Mouse (Mus musculus) midbrain, embryonic 11.5 days (tissue): ENCODE results near the gene Fam102a. TPM values are rescaled to one million over a fixed set of nuclear protein-coding genes. Genes with fewer than 3 reads are reported as not detected.
A peak's percentile ranks its signal among the peaks of the same experiment; 100 is the strongest.
"Not testable (repeated sequence)": the region's sequence is repeated elsewhere in the genome, so short reads cannot be mapped to it uniquely, and the experiment has no call there.

Source experiments
- ATAC-seq: fragments of 200-750 bp; cut with Nextera tagmentation; 2 replicates; pipeline ENCODE4 v1.8.0; 2017; ENCODE audit warnings: moderate TSS enrichment, moderate library complexity; ENCODE audit not compliant: low FRiP score
- DNase-seq: peaks from one replicate; pipeline ENCODE4 v3.0.0; 2015; ENCODE audit warnings: low spot score; ENCODE audit errors: missing footprints
- H3K27ac ChIP-seq: fragments of 300-500 bp; sonication (generic); 2 replicates; pipeline ENCODE4 v1.5.1; 2014; ENCODE audit warnings: low read depth, low read length
- H3K27me3 ChIP-seq: fragments of 300-500 bp; sonication (generic); 2 replicates; pipeline ENCODE4 v1.6.1; 2014; ENCODE audit warnings: mild to moderate bottlenecking, low read length, moderate library complexity, mixed read lengths; ENCODE audit not compliant: control insufficient read depth, insufficient read depth
- H3K36me3 ChIP-seq: fragments of 300-500 bp; sonication (generic); 2 replicates; pipeline ENCODE4 v1.6.1; 2014; ENCODE audit warnings: mild to moderate bottlenecking, low read length, moderate library complexity, mixed read lengths; ENCODE audit not compliant: control insufficient read depth, insufficient read depth
- H3K4me1 ChIP-seq: fragments of 300-500 bp; sonication (generic); 2 replicates; pipeline ENCODE4 v1.6.1; 2014; ENCODE audit warnings: low read length; ENCODE audit not compliant: control insufficient read depth, insufficient read depth
- H3K4me2 ChIP-seq: fragments of 300-500 bp; sonication (generic); 2 replicates; pipeline ENCODE4 v1.6.1; 2014; ENCODE audit warnings: mild to moderate bottlenecking, moderate library complexity
- H3K4me3 ChIP-seq: fragments of 300-500 bp; sonication (generic); 2 replicates; pipeline ENCODE4 v1.5.1; 2014; ENCODE audit warnings: low read depth, low read length
- H3K9ac ChIP-seq: fragments of 300-500 bp; sonication (generic); 2 replicates; pipeline ENCODE4 v1.6.1; 2014; ENCODE audit warnings: low read length
- H3K9me3 ChIP-seq: fragments of 300-500 bp; sonication (generic); 2 replicates; pipeline ENCODE4 v1.6.1; 2016; ENCODE audit warnings: low read length; ENCODE audit not compliant: control insufficient read depth
- WGBS: fragments of 180-500 bp; shearing (Covaris S2); extraction: QIAGEN DNeasy Blood & Tissue Kit; methylation state at CpG from one replicate; pipeline ENCODE4 v1.1.7; 2014; 5-methylcytosine and 5-hydroxymethylcytosine counted together
- polyA plus RNA-seq: library from polyadenylated mRNA; unstranded; fragments of >200 nt; fragmentation: Nextera tagmentation; extraction: Ambion mirVana; gene quantifications from 2 replicates; pipeline ENCODE4 v1.2.1, GENCODE M21; 2014

Gene Fam102a
- polyA plus RNA-seq: 6.3 and 6.8 TPM in 2 replicates

DNA sequence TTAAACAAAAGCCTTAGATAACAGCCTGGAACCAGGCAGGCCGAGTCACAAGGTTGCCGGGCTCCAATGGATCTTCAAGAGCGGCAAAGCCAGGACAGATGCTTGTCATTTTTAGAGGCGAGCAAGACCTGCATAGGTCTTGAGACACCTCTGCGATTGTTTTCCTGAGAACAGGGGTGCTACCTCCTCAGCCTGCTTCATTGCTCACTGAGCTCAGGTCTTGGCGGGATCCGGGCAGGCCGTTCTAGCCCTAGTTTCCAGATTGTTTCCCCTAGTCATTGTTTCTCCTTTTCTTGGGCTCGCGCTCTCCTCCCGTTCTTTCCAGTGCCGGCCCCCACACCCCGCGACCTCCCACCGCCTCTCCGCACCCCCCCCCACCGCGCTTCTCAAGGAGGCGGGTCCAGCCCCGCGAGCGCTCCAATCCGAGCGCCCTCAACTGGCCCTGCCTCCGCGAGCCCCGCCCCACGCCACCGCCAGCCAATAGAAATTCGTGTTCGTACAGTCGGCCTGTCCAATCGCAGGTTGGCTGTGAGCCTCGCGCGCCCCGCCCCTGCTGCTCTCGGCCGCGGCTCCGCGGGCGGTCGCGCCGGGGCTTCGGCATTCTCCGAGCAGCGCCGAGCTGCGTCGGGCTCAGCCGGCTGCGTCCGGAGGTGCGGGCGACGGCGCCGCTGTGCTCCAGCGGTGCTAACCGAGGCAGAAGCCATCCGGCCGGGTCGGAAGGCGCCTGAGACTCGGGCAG lies at the start of gene Fam102a:
Gene Fam102a, plus strand, starts transcription at position 600 of the 739 bp plus-strand sequence.
- H3K36me3 ChIP-seq: no peaks in the 10 kb centered on the region
- H3K4me2 ChIP-seq: peak within 1 kb of the TSS; percentile 79
- peak; percentile 97 for ATAC-seq
- H3K9ac ChIP-seq: peak within 1 kb of the TSS; percentile 91
- peak within 1 kb of the TSS; percentile 80 for H3K4me3 ChIP-seq
- peak; percentile 99 for DNase-seq
- H3K27ac ChIP-seq: peak within 1 kb of the TSS; percentile 91
- H3K4me1 ChIP-seq: peaks cover 51% of the 10 kb centered on the region
- H3K27me3 ChIP-seq: no peaks in the 10 kb centered on the region
- WGBS: 1% methylated on average over 67 of the region's 67 CpGs
- H3K9me3 ChIP-seq: no peaks in the 10 kb centered on the region

DNA sequence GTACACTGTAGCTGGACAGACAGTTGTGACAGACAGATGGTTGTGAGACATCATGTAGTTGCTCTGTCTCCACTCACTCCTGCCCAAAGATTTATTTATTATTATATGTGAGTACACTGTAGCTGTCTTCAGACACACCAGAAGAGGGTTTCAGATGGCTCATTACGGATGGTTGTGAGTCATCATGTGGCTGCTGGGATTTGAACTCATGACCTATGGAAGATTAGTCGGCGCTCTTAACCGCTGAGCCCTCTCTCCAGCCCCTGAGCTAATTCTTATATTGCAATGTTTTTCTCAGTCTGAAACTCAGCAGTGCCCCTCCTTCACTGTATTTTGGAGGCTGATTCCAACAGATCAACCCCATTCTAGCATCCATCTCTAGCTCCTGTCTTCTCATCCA lies 49.4 kb upstream of the Fam102a start:
- Histone ChIP-seq H3K9ac (no peak overlapping the region), H3K36me3 (no peaks in the 10 kb centered on the region), H3K4me1 (no peaks in the 10 kb centered on the region), H3K4me2 (no peak overlapping the region), H3K27ac (no peak overlapping the region), H3K9me3 (no peaks in the 10 kb centered on the region), H3K4me3 (no peak overlapping the region), H3K27me3 (no peaks in the 10 kb centered on the region)
- 93% methylated on average over 4 of the region's 4 CpGs for whole genome bisulfite sequencing
- ATAC-seq (no peak), DNase-seq (no peak)

DNA sequence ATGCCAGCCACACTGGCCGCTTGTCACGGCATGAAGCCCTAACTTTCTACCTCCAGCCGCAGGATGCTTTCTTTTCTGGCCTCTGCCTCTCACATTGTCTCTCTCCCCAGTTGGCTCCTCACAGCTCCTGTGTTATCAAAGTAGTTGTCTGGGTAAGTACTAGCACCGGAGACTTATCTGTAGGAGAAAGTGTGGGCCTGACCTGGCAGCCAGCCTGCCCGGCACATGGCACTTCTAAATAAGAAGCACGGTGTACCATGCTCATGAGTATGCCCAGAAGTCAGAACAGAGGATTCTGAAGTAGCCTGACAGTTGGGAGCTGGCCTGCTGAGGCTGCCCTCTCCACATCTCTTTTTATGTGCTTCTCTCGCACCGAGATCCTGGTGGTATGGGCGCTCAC lies 49.0 kb upstream of the Fam102a start:
- WGBS: 92% methylated on average over 9 of the region's 9 CpGs

DNA sequence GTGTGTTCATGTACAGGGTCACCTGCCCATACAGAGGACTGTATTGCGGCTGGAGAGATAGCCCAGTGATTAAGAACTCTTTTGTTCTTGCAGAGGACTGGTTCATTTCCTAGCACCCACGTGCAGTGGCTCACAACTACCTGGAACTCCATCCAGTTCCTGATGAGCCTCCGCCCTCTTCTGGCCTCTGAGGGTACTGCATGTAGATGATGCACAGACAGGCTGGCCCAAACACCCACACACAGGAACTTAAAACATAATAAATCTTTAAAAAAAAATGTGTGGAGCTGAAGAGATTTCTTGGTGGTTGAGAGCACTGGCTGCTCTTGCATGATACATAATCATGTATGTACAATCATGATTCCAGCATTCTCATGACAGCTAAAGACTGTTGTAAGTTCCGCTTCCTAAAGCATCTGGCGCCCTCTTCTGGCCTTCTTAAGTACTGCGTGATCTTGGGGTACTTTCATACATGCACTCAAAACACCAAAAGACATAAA lies 48.0 kb upstream of the Fam102a start:
- Histone ChIP-seq H3K27me3 (no peaks in the 10 kb centered on the region), H3K27ac (no peak overlapping the region), H3K36me3 (no peaks in the 10 kb centered on the region), H3K9ac (no peak overlapping the region), H3K4me3 (no peak overlapping the region), H3K9me3 (no peaks in the 10 kb centered on the region), H3K4me1 (no peaks in the 10 kb centered on the region), H3K4me2 (no peak overlapping the region)
- DNase-seq (peak; percentile 99), ATAC-seq (peak; percentile 47)
- WGBS: 11% methylated on average over 6 of the region's 6 CpGs

More for the DNA sequence above, 49.0 kb upstream of the Fam102a start:
- H3K27me3 ChIP-seq: no peaks in the 10 kb centered on the region
- H3K9ac ChIP-seq: no peak overlapping the region
- DNase-seq (no peak), ATAC-seq (no peak)
- H3K4me3 ChIP-seq: no peak overlapping the region
- H3K36me3 ChIP-seq: no peaks in the 10 kb centered on the region
- H3K4me1 ChIP-seq: no peaks in the 10 kb centered on the region
- H3K9me3 ChIP-seq: no peaks in the 10 kb centered on the region
- H3K27ac ChIP-seq: no peak overlapping the region
- no peak overlapping the region for H3K4me2 ChIP-seq

DNA sequence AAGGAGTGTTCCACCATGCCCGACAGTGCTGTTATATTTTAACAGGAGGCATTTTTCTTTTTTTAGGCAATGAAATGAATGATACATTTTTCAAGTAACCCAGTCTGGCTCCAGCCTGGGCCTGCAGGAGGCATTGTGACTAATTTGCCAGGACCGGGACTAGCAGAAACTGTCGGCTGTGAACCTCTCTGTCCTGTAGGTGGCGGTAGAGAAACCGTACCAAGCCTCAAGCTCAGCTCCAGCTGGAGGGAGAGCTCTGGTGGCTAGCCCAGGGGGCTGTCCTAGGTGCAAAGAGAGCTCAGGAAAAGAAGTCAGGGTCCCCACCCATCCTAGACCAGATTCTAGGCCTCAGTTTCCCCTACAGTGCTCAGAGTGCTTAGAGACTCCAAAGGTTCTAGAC lies 46.5 kb upstream of the Fam102a start:
- H3K9me3 ChIP-seq: no peaks in the 10 kb centered on the region
- no peaks in the 10 kb centered on the region for H3K36me3 ChIP-seq
- DNase-seq (peak; percentile 96), ATAC-seq (peak; percentile 65)
- no peak overlapping the region for H3K4me2 ChIP-seq
- H3K4me3 ChIP-seq: no peak overlapping the region
- no peaks in the 10 kb centered on the region for H3K4me1 ChIP-seq
- no peaks in the 10 kb centered on the region for H3K27me3 ChIP-seq
- WGBS: under 1% methylated on average over 5 of the region's 5 CpGs
- H3K9ac ChIP-seq: no peak overlapping the region
- no peak overlapping the region for H3K27ac ChIP-seq

DNA sequence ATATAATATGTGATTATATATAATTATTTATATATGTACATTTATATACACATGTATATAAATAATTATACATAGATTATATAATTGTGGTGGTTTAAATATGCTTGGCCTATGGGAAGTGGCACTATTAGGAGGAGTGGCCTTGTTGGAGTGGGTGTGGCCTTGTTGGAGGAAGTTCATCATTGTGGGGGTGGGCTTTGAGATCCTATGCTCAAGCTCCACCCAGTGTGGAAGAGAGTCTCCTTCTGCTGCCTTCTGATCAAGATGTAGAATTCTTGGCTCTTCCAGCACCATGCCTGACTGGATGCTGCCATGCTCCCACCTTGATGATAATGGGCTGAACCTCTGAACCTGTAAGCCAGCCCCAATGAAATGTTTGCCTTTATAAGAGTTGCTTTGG lies 44.4 kb upstream of the Fam102a start:
- not testable (repeated sequence) for DNase-seq, ATAC-seq, H3K9ac ChIP-seq, H3K27ac ChIP-seq, H3K4me2 ChIP-seq, H3K4me3 ChIP-seq, H3K9me3 ChIP-seq, H3K27me3 ChIP-seq, H3K4me1 ChIP-seq, H3K36me3 ChIP-seq

DNA sequence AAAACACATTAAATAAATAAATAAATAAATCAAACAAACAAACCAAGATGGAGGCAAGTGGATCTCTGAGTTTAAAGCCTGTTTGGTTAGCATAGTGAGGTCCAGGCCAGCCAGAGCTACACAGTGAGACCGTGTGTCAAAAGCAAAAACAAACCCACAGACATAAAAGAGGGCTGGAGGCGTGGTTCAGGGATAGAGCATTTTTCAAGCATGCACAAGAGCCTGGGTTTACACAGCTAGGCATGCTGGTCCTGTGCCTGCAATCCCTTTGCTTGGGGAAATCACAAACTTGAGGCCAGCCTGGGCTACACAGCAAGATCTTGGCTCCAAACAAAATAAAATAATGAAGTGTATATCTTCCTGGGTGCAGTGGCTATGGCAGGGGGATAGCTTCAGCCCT lies 42.5 kb upstream of the Fam102a start:
- Histone ChIP-seq H3K4me2 (no peak overlapping the region), H3K27me3 (no peaks in the 10 kb centered on the region), H3K36me3 (no peaks in the 10 kb centered on the region), H3K9me3 (no peaks in the 10 kb centered on the region), H3K27ac (no peak overlapping the region), H3K4me3 (no peak overlapping the region), H3K9ac (no peak overlapping the region), H3K4me1 (no peaks in the 10 kb centered on the region)
- WGBS: 67% methylated on average over 2 of the region's 2 CpGs
- ATAC-seq (no peak), DNase-seq (no peak)

DNA sequence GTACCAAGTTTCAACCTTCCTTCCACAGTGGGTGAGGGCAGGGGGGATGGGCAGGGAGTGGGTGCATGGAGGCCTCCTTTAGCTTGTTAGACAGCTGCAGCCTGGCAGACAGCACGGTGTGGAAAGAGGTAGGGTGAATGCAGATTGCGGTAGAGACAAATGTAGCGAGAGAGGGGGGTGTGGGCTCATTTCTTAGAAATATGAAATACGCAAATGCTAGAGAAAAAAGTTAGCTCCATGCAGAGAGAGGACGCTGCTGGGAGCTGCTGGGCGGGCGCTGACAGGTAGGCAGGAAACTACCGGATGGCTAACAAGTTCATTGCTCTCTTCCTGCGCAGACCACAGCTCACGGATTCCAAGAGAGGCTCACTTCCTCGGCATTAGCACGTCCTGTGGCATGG lies 41.8 kb upstream of the Fam102a start:
- no peak overlapping the region for H3K4me2 ChIP-seq
- H3K9ac ChIP-seq: no peak overlapping the region
- DNase-seq (no peak), ATAC-seq (no peak)
- WGBS: 81% methylated on average over 12 of the region's 12 CpGs
- H3K9me3 ChIP-seq: no peaks in the 10 kb centered on the region
- H3K4me1 ChIP-seq: no peaks in the 10 kb centered on the region
- H3K36me3 ChIP-seq: no peaks in the 10 kb centered on the region
- no peak overlapping the region for H3K27ac ChIP-seq
- H3K27me3 ChIP-seq: no peaks in the 10 kb centered on the region
- no peak overlapping the region for H3K4me3 ChIP-seq

DNA sequence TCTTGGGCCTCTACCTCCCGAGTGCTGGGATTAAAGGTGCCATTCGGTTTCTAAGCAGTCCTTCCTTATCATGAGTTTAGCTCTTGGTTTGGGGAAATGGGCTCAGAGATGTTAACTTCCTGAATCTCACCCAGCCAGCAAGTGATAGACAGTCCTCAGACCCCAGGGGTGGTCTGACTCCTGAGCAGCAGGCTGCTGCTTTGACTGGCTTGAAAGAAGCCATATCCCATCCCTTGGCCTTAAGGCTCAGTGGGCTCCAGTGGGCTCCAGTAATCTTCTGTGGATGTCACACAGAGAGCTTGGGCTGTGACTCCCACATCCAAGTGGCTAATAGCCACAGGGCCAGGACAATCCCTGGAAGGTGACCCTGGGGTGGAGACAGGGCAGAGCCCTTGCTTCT lies 40.6 kb upstream of the Fam102a start:
- 65% methylated on average over 2 of the region's 2 CpGs for WGBS
- H3K4me2 ChIP-seq: no peak overlapping the region
- ATAC-seq: no peak
- H3K36me3 ChIP-seq: no peaks in the 10 kb centered on the region
- H3K9ac ChIP-seq: no peak overlapping the region
- no peaks in the 10 kb centered on the region for H3K4me1 ChIP-seq
- no peak overlapping the region for H3K4me3 ChIP-seq
- H3K27ac ChIP-seq: no peak overlapping the region
- H3K27me3 ChIP-seq: no peaks in the 10 kb centered on the region
- peaks cover 5% of the 10 kb centered on the region; the same call in 1 of the 2 replicates for H3K9me3 ChIP-seq
- DNase-seq: no peak
